Mouse (Mus musculus): ENCODE data around the gene Fibcd1.

GRCm38 (mm10) chr2:31862919-31863318, 17.1 kb upstream of the Fibcd1 start:
- TF ChIP-seq CTCF (IDR thresholded peaks at IDR 0.05; ENCODE audit: extremely low read depth, insufficient read depth, insufficient read length, insufficient replicate concordance): no peak
- no peak for TF ChIP-seq POLR2A (IDR thresholded peaks at IDR 0.05; ENCODE audit: low read depth, low read length)

Measured in spleen, adult 2 months (tissue).